Mouse (Mus musculus): ENCODE measurements at regions not wholly inside any gene's neighbourhood (a gene's known extent, or its start where the extent isn't known, plus 50 kb on each side); places are given as distances from the start of the nearest gene placed in this dataset.

DNA sequence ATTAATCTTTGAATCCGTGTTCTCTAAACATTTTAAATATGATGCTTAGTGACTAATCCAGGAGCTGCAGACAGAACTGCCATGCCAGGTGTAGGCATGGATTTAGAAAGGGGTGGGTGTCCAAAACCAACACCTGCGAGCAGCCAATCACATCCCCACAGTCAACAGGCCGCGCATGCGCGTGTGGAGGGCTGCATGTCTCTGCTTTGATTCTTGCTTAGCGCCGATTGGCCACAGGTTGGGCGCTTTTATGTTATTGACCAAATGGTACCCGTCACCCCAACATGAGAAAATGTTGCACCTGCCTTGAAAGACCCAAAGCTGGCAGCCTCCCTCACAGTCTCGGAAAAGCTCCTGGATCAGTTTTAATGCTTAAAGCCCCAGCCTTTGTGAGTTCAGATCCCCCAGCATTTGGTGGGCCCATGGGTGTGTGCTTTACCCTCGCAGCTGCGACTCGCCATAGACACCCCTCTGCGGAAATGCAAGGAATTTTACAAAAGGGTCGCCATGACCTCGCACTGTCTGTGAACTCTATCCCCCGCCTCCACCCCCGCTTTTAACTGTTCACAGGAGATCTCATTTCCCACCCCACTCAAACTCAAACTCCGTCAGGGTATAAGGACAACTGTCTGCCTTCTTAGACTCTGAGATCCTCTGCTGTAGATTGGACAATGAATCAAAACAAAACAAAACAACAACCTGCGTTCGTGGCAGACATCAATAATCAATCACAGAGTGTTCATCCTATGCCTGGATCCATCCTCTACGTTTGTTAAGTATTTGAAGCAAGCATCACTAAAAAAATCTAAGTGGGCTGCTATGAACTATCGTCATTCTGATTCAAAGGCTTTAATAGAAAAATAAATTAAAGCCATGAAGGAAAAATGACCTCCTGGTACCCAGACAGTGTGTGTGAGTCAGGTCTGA lies 296.4 kb upstream of the Tbx3 start:
- TF ChIP-seq EP300 (IDR thresholded peaks at IDR 0.05; ENCODE audit: insufficient read depth, low read depth, low read length) (peak; percentile 37; the same call in 1 of the 2 replicates), POLR2A (IDR thresholded peaks at IDR 0.05; ENCODE audit: insufficient read depth, low read length) (no peak)

Data from ES-Bruce4 (cell line).